Mouse (Mus musculus) adrenal gland, adult 2 months (tissue): ENCODE results near the gene Rbm12. TPM values are rescaled to one million over a fixed set of nuclear protein-coding genes. Genes with fewer than 3 reads are reported as not detected.
A peak's percentile ranks its signal among the peaks of the same experiment; 100 is the strongest.
"Not testable (repeated sequence)": the region's sequence is repeated elsewhere in the genome, so short reads cannot be mapped to it uniquely, and the experiment has no call there.

Experiments used
- DNase-seq: peaks from one replicate; pipeline ENCODE4 v3.0.0; 2021
- long read RNA-seq: library from polyadenylated mRNA; stranded (forward); transcript quantifications from one replicate; pipeline ENCODE4 v2.0.0, GENCODE M21; 2021
- polyA plus RNA-seq: library from polyadenylated mRNA; depleted of rRNA; stranded (reverse); fragments of >200 nt; gene quantifications from 2 replicates; pipeline ENCODE4 v1.2.3, GENCODE M21; 2012; rRNA removed
- total RNA-seq, 2 experiments: library from RNA; stranded (reverse); gene quantifications; 2 replicates each; pipeline ENCODE4 v1.2.3; 2021

Rbm12 gene
- 10 to 100 TPM; 16.6 to 28.1 TPM for total RNA-seq
- polyA plus RNA-seq, result 2.4 and 4.8 TPM in 2 replicates
- long read RNA-seq, full-length matches to known transcripts, result 4 of 7 reads
- long read RNA-seq, partial matches to known transcripts, result 0 of 7 reads
- long read RNA-seq, other reads (novel, unspliced or antisense), result 3 of 7 reads

GRCm38 (mm10) chr2:156111358-156112079, at the start of gene Rbm12, which contains the start of gene Cpne1:
TSS of gene Rbm12 (minus strand) at chr2:156111978.
TSS of gene Cpne1 (minus strand) at chr2:156111965.
- DNase-seq, result peak; percentile 95

- DNase-seq, result no peak
Observed at GRCm38 (mm10) chr2:156151538-156151937, 39.8 kb upstream of the Rbm12 start.

GRCm38 (mm10) chr2:156147316-156147915, 35.6 kb upstream of the Rbm12 start:
- no peak for DNase-seq

GRCm38 (mm10) chr2:156146272-156146989, 34.7 kb upstream of the Rbm12 start:
- DNase-seq, result no peak

- DNase-seq, result no peak
Observed at GRCm38 (mm10) chr2:156145486-156146130, 33.8 kb upstream of the Rbm12 start.

GRCm38 (mm10) chr2:156143953-156144724, 32.4 kb upstream of the Rbm12 start, which contains the start of the genes Romo1 and Nfs1:
TSS of gene Romo1 (plus strand) at chr2:156144039.
TSS of gene Nfs1 (minus strand) at chr2:156144186.
- peak; percentile 94 for DNase-seq

GRCm38 (mm10) chr2:156143367-156143766, 31.6 kb upstream of the Rbm12 start:
- no peak for DNase-seq

- DNase-seq, result no peak
Observed at GRCm38 (mm10) chr2:156142820-156143219, 31.0 kb upstream of the Rbm12 start.

GRCm38 (mm10) chr2:156135695-156136094, 23.9 kb upstream of the Rbm12 start:
- DNase-seq, result no peak

- no peak for DNase-seq
Observed at GRCm38 (mm10) chr2:156134161-156134560, 22.4 kb upstream of the Rbm12 start.

GRCm38 (mm10) chr2:156126992-156127391, 15.2 kb upstream of the Rbm12 start, which contains the start of gene Gm28036:
TSS of gene Gm28036 (minus strand) at chr2:156127092.
- DNase-seq, result no peak

GRCm38 (mm10) chr2:156123731-156124130, 12.0 kb upstream of the Rbm12 start:
- no peak for DNase-seq

GRCm38 (mm10) chr2:156119566-156119965, 7.8 kb upstream of the Rbm12 start:
- no peak for DNase-seq

GRCm38 (mm10) chr2:156112080-156112423, 274 bp upstream of the Rbm12 start:
- DNase-seq, result not testable (repeated sequence)

GRCm38 (mm10) chr2:156110627-156111357, 986 bp downstream of the Rbm12 start:
- DNase-seq, result peak; percentile 38

- DNase-seq, result no peak
Observed at GRCm38 (mm10) chr2:156091926-156092325, 19.9 kb downstream of the Rbm12 start.

GRCm38 (mm10) chr2:156089799-156090198, 22.0 kb downstream of the Rbm12 start:
- no peak for DNase-seq

GRCm38 (mm10) chr2:156087391-156088110, 24.2 kb downstream of the Rbm12 start:
- no peak for DNase-seq

- DNase-seq, result peak; percentile 53
Observed at GRCm38 (mm10) chr2:156084541-156084940, 27.2 kb downstream of the Rbm12 start.

- no peak for DNase-seq
Observed at GRCm38 (mm10) chr2:156080391-156080790, 31.4 kb downstream of the Rbm12 start.
